Mouse (Mus musculus) testis, adult 10 weeks (tissue): ENCODE data around the gene Olfr5. TPM values are rescaled to one million over a fixed set of nuclear protein-coding genes. Genes with fewer than 3 reads are reported as not detected.

Source experiments
- polyA plus RNA-seq: library from polyadenylated mRNA; stranded (reverse); fragments of 350-450 nt; fragmentation: Illumina TruSeq; extraction: RNeasy Lipid Tissue Mini Kit (QIAGEN cat#74804); gene quantifications from one replicate; pipeline ENCODE4 v1.2.3, GENCODE M21; 2014; ENCODE audit warnings: low read depth, low replicate concordance

The Olfr5 gene
- not detected for polyA plus RNA-seq

GRCm38 (mm10) chr7:6486841-6487240 lies at the start of gene Olfr5:
Gene Olfr5, minus strand, starts transcription at chr7:6486941.

DNA sequence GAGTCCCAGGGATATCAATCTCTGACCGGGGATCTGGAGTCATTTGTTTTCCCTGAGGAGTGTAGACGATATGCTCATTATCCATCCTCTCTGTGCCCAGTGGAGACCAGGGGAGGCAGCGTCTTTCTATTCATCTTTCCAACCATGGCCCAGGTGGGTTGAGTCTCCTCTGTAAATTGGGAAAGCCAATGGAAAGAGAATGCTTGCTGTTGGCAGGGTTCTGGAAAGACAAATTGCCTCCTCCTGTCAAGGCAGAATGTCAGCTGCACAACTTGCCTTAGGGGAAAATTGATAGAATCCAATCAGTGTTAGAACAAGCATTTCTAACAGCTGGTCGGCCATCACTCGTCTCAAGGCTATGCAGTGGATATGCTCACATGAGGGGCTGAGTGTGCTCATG lies 36.1 kb upstream of the Olfr5 start, which contains the start of gene Olfr1349:
TSS of gene Olfr1349 (minus strand) at position 101 of the 400 bp plus-strand sequence.

DNA sequence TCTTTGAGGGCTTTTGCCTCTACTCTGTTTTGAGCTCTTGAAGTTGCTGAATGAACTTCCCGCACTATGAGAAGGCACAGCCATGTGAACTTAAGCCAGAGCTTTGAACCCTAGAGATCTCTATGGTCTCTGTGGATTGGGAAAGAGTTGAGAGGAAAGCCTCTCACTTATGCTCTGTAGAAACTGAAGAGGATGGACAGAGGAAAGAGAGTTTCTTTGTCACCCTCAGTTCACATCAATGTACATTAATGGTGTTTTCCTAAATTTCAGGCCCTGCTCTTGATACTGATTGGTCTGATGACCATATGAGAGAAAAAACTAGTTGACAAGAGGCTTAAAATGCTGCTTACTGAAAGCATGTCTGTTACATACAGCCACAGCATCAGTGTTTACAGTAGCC lies 21.9 kb upstream of the Olfr5 start, which contains the start of gene Olfr1348:
TSS of gene Olfr1348 (minus strand) at position 101 of the 400 bp plus-strand sequence.

DNA sequence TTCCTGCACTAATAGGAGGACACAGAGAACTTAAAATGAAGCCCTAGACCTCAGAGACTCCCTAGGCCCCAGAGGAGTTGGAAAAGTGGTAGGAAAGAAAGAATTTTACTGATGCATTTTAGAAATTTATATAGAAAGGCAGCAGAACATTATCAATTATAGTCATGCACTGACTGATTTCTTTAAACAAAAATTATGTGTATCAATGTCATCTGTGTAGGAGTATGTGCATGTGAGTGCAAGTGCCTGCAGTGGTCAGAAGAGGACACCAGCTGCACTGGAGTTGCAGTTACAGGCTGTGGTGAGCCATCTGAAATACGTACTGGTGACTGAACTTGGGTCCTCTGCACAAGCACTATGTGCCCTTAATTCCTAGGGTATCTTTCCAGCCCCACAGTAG lies 12.9 kb upstream of the Olfr5 start, which contains the start of gene Olfr1347:
TSS of gene Olfr1347 (minus strand) at position 101 of the 400 bp plus-strand sequence.

DNA sequence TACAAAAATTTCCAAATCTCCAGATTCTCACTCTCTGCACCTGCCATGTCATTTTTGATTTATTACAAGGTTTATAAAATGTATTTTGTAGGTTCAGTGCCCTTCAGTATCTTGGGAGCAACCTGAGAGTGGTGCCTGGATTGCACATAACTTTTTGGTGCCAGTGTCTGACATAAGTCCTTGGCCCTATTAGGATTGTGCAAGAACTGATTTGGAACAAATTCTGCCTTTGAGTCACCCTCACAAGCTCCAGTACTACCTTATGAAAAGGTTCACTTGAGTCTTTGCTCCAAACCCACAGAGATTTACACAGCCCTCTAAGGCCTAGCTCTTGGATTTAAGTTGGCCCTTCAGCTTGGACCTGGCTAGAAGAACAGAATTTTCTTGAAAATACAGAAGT lies 19.8 kb downstream of the Olfr5 start, which contains the start of gene Olfr1346:
TSS of gene Olfr1346 (plus strand) at position 151 of the 400 bp plus-strand sequence.

DNA sequence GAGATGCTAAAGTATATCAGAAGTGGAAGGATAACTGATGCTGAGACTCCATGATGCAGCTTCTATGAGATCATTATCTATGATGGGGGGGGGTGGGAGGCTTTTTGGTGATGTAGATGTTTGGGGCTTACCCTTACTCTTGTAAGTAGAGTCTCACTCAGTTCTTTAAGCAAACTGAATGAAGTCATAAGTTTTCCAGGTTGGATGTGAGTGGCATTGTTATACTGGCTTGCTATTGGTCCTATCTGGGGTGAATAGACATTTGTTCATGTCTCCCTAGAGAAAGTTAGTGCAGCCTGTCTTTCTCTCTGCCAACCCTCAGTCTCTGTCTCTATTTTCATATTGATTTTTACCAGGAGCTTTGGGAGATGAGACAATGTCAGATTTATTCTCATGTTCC lies 30.9 kb downstream of the Olfr5 start, which contains the start of gene Olfr1336:
TSS of gene Olfr1336 (plus strand) at position 301 of the 400 bp plus-strand sequence.

DNA sequence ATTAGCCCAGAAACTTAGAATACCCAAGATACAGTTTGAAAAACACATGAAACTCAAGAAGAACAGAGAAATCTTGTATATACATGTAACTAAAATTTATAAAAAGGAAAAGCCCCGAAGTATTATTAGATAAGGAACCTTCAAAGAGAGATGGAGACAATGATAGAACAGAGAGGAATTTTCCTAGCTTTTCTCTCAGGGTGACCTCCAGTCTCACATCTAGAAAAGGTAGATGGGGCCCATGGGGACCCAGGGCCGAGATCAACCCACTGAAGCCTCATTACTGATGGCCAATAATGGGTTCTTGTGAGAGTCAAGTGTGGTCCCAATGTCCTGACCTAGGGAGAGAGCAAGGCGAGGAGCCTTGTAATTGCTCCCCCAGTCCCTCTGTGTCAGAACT lies 48.4 kb downstream of the Olfr5 start, which contains the start of gene Olfr1344:
TSS of gene Olfr1344 (plus strand) at position 301 of the 400 bp plus-strand sequence.

Other genes with a start within 250 kb of the Olfr5 start
- not detected for gene Epp13, start 234.2 kb downstream of the Olfr5 start, polyA plus RNA-seq
- gene Zfp667, start 200.4 kb downstream of the Olfr5 start, polyA plus RNA-seq, result 19.8 TPM
- 7.7 TPM for gene Zfp583, start 155.7 kb downstream of the Olfr5 start, polyA plus RNA-seq
- gene Gm3854, start 143.2 kb downstream of the Olfr5 start, polyA plus RNA-seq, result 3.0 TPM
- gene Zfp78, start 123.7 kb downstream of the Olfr5 start, polyA plus RNA-seq, result 18.0 TPM
- gene Zfp28, start 103.6 kb downstream of the Olfr5 start, polyA plus RNA-seq, result 9.9 TPM
- 2.9 TPM for gene Smim17, start 88.2 kb downstream of the Olfr5 start, polyA plus RNA-seq
- 3.3 TPM for gene Gm20715, start 76.7 kb downstream of the Olfr5 start, polyA plus RNA-seq
- not detected for gene Olfr1344, start 48.3 kb downstream of the Olfr5 start, polyA plus RNA-seq
- 0.17 TPM for gene Olfr1336, start 30.8 kb downstream of the Olfr5 start, polyA plus RNA-seq
- 0.07 TPM for gene Olfr1346, start 19.8 kb downstream of the Olfr5 start, polyA plus RNA-seq
- not detected for gene Olfr1347, start 12.8 kb upstream of the Olfr5 start, polyA plus RNA-seq
- gene Olfr1348, start 21.8 kb upstream of the Olfr5 start, polyA plus RNA-seq, result not detected
- 0.29 TPM for gene Olfr1349, start 36.0 kb upstream of the Olfr5 start, polyA plus RNA-seq
- not detected for gene Olfr1350, start 77.9 kb upstream of the Olfr5 start, polyA plus RNA-seq
- gene Zim1, start 209.5 kb upstream of the Olfr5 start, polyA plus RNA-seq, result 0.10 TPM
- 5.7 TPM for gene Peg3, start 243.5 kb upstream of the Olfr5 start, polyA plus RNA-seq
- gene Usp29, start 243.6 kb upstream of the Olfr5 start, polyA plus RNA-seq, result 0.74 TPM